Mouse (Mus musculus) E14TG2a.4 (cell line): Measurements from ENCODE around the gene Gm14399.
"Not testable (repeated sequence)": the region's sequence is repeated elsewhere in the genome, so short reads cannot be mapped to it uniquely, and the experiment has no call there.

ENCODE experiments used
- CTCF ChIP-seq: conservative IDR thresholded peaks from 2 replicates; pipeline ENCODE4 v1.5.1; 2014; ENCODE audit warnings: low read length
- NANOG ChIP-seq: IDR thresholded peaks from 2 replicates; pipeline ENCODE4 v1.6.1; 2014; ENCODE audit warnings: borderline replicate concordance, low read length, mixed read lengths
- POU5F1 ChIP-seq: IDR thresholded peaks from 2 replicates; pipeline ENCODE4 v1.6.1; 2014; ENCODE audit warnings: low read length, borderline replicate concordance

GRCm38 (mm10) chr2:175179008-175179407 lies 37.2 kb upstream of the Gm14399 start:
- TF ChIP-seq CTCF, POU5F1, NANOG: not testable (repeated sequence)
